Mouse (Mus musculus): ENCODE results near the gene Cryge.
A peak's percentile ranks its signal among the peaks of the same experiment; 100 is the strongest.

The Cryge gene

DNA sequence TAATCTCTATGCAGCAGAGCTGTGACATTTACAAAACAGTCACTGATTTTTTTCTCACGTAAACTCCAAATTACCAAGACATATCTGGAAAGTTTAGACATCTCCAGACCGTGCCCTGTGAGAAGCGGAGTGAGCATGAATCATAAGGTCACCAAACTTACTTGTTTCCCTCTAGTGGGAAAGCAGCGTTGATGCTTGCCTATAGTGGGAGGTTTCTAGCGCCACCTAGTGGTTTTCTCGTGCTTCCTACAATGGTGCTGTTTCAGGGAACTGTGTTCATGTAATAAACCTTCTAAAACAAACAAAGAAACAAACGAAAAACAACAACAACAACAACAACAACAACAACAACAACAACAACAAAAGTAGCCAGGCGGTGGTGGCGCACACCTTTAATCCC is 40.8 kb downstream of the Cryge start:
- peak; percentile 74 for DNase-seq

DNA sequence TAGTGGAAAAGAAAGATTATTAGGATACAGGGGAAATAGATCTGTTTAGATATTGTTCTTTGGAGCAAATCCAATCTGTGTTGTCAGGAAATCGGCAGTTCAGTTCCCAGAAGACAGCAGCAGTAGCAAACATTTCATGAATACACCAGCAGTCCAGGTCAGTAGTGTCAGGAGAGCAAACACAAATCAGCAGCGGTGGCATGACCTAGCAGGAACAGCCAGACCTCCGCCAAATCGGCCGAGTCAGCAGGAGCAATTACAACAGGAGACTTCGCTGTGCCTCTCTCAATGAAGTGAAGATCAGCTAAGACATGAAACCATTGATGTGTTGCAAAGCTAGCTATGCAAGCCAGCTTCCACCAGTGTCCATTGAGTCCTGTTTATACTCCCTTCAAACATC is 45.4 kb downstream of the Cryge start:
- DNase-seq, result no peak

DNA sequence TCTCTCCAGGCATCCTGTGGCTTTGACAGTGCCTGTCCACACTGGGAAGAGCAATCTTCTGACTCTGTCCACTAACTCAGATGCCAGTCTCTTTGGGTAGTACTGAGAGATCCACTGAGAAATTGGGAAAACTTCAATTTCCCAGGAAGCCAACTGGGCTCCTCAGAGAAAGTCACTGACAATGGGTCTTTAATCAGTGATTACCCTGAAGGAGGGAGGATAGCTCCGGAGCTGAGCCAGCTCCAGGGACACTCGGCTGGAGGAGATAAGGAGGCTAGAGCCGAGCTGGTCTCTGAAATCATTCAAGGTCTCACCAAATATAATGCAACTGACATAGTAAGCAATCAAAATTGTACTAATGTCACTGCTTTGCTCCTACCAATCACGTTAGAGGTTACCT is 46.4 kb downstream of the Cryge start:
- DNase-seq, result no peak

Measured in lung, postnatal 14 days (tissue).